Mouse (Mus musculus) neutrophil, adult 65 days (primary cell): Measurements from ENCODE around the gene Vmn2r108. TPM values are rescaled to one million over a fixed set of nuclear protein-coding genes. Genes with fewer than 3 reads are reported as not detected.

ENCODE experiments used
- total RNA-seq: library from RNA; stranded (reverse); gene quantifications from 2 replicates; pipeline ENCODE4 v1.2.4, GENCODE M21; 2023

The Vmn2r108 gene
- not detected in 2 replicates for total RNA-seq

GRCm38 (mm10) chr17:20481231-20481630 is at the start of gene Vmn2r108:
Gene Vmn2r108, minus strand, starts transcription at chr17:20481331.

GRCm38 (mm10) chr17:20497858-20498257 is 16.7 kb upstream of the Vmn2r108 start, which contains the start of gene Vmn1r225:
Gene Vmn1r225, plus strand, starts transcription at chr17:20498158.

GRCm38 (mm10) chr17:20413846-20414245 is 67.3 kb downstream of the Vmn2r108 start, which contains the start of gene Vmn1r224:
Gene Vmn1r224, plus strand, starts transcription at chr17:20414146.

Other genes with a start within 250 kb of the Vmn2r108 start
- not detected in 2 replicates for gene Vmn2r105, start 246.3 kb downstream of the Vmn2r108 start, total RNA-seq
- not detected in 2 replicates for gene Vmn2r106, start 195.8 kb downstream of the Vmn2r108 start, total RNA-seq
- gene Vmn2r107, start 136.1 kb downstream of the Vmn2r108 start, total RNA-seq = not detected in 2 replicates
- gene Vmn1r224, start 67.2 kb downstream of the Vmn2r108 start, total RNA-seq = not detected in 2 replicates
- not detected in 2 replicates for gene Vmn1r225, start 16.8 kb upstream of the Vmn2r108 start, total RNA-seq
- not detected in 2 replicates for gene Vmn2r109, start 83.4 kb upstream of the Vmn2r108 start, total RNA-seq
- not detected in 2 replicates for gene Vmn2r110, start 115.1 kb upstream of the Vmn2r108 start, total RNA-seq
- not detected in 2 replicates for gene Fpr-rs3, start 143.5 kb upstream of the Vmn2r108 start, total RNA-seq
- gene Vmn1r226, start 201.5 kb upstream of the Vmn2r108 start, total RNA-seq = not detected in 2 replicates
- gene Vmn1r227, start 248.5 kb upstream of the Vmn2r108 start, total RNA-seq = not detected in 2 replicates